Mouse (Mus musculus) forebrain, embryonic 11.5 days (tissue): ENCODE data around the gene Wipi1. TPM values are rescaled to one million over a fixed set of nuclear protein-coding genes. Genes with fewer than 3 reads are reported as not detected.

Source experiments
- ATAC-seq: fragments of 200-750 bp; cut with Nextera tagmentation; replicated peaks from 2 replicates; pipeline ENCODE4 v1.8.0; 2017; ENCODE audit warnings: moderate TSS enrichment; ENCODE audit not compliant: low FRiP score
- DNase-seq: peaks from one replicate; pipeline ENCODE4 v3.0.0-alpha.2; 2017; ENCODE audit warnings: low spot score
- H3K27ac ChIP-seq: fragments of 300-500 bp; sonication (generic); 2 replicates; pipeline ENCODE4 v1.5.1; 2014; ENCODE audit warnings: low read depth, low read length
- H3K27me3 ChIP-seq: fragments of 300-500 bp; sonication (generic); 2 replicates; pipeline ENCODE4 v1.6.1; 2014; ENCODE audit warnings: mild to moderate bottlenecking, low read length, mixed read lengths; ENCODE audit not compliant: control insufficient read depth, insufficient read depth
- H3K36me3 ChIP-seq: fragments of 300-500 bp; sonication (generic); 2 replicates; pipeline ENCODE4 v1.6.1; 2014; ENCODE audit warnings: mild to moderate bottlenecking, low read length, moderate library complexity, mixed read lengths; ENCODE audit not compliant: control insufficient read depth, insufficient read depth
- H3K4me1 ChIP-seq: fragments of 300-500 bp; sonication (generic); replicated peaks from 2 replicates; pipeline ENCODE4 v1.6.1; 2014; ENCODE audit warnings: low read length, mixed read lengths; ENCODE audit not compliant: control insufficient read depth, insufficient read depth
- H3K4me2 ChIP-seq: fragments of 300-500 bp; sonication (generic); 2 replicates; pipeline ENCODE4 v1.6.1; 2014; ENCODE audit warnings: low read depth, mild to moderate bottlenecking, low read length, moderate library complexity, mixed read lengths; ENCODE audit not compliant: severe bottlenecking
- H3K4me3 ChIP-seq: fragments of 300-500 bp; sonication (generic); 2 replicates; pipeline ENCODE4 v1.5.1; 2014; ENCODE audit warnings: low read depth, low read length
- H3K9ac ChIP-seq: fragments of 300-500 bp; sonication (generic); 2 replicates; pipeline ENCODE4 v1.6.1; 2014; ENCODE audit warnings: low read length
- H3K9me3 ChIP-seq: fragments of 300-500 bp; sonication (generic); 2 replicates; pipeline ENCODE4 v1.6.1; 2016; ENCODE audit warnings: low read length, mixed read lengths; ENCODE audit not compliant: control insufficient read depth
- WGBS: fragments of 180-500 bp; shearing (Covaris S2); extraction: QIAGEN DNeasy Blood & Tissue Kit; methylation state at CpG from one replicate; pipeline ENCODE4 v1.1.7; 2014; 5-methylcytosine and 5-hydroxymethylcytosine counted together
- polyA plus RNA-seq: library from polyadenylated mRNA; unstranded; fragments of >200 nt; fragmentation: Nextera tagmentation; extraction: Ambion mirVana; gene quantifications from 2 replicates; pipeline ENCODE4 v1.2.1, GENCODE M21; 2014

Gene Wipi1
- polyA plus RNA-seq, 1 experiment from 2014 or later = 14.7 TPM

DNA sequence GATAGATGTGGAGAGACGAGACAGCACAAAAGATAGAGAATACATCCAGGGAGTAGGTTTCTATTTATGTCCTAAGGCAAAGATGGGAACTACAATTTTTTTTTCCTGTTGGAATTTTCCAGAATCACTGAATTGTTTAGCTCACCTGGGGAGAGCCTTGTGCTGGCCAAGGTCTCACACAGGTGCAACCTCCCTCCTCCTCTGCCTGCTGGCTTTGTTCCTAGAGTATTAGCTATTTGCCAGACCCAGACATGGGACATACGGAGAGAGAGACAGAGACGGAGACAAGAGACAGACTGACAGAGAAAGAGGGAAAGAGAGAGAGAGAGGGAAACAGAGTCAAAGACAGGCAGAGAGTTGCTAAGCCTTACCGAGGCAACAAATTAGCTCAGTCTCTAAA is 86.2 kb downstream of the Wipi1 start:
- Histone ChIP-seq H3K4me2 (no peak overlapping the region), H3K4me1 (no peaks in the 10 kb centered on the region), H3K36me3 (no peaks in the 10 kb centered on the region), H3K27ac (no peak overlapping the region), H3K27me3 (no peaks in the 10 kb centered on the region), H3K9ac (no peak overlapping the region), H3K9me3 (no peaks in the 10 kb centered on the region), H3K4me3 (no peak overlapping the region)
- no peak for ATAC-seq
- WGBS = 90% methylated on average over 4 of the region's 4 CpGs
- no peak for DNase-seq

- Histone ChIP-seq H3K36me3 (no peaks in the 10 kb centered on the region), H3K27ac (no peak overlapping the region), H3K27me3 (no peaks in the 10 kb centered on the region), H3K9ac (no peak overlapping the region), H3K4me2 (no peak overlapping the region), H3K9me3 (no peaks in the 10 kb centered on the region), H3K4me1 (no peaks in the 10 kb centered on the region), H3K4me3 (no peak overlapping the region)
- 88% methylated on average over 5 of the region's 5 CpGs for WGBS
- ATAC-seq = no peak
- no peak for DNase-seq
Measured at GRCm38 (mm10) chr11:109524869-109525268, 86.9 kb downstream of the Wipi1 start.

Other genes with a start within 250 kb of the Wipi1 start
- gene Gna13, start 249.1 kb downstream of the Wipi1 start, polyA plus RNA-seq = 23.2 and 24.2 TPM in 2 replicates
- not detected in 2 replicates for gene 9930022D16Rik, start 198.1 kb downstream of the Wipi1 start, polyA plus RNA-seq
- gene Amz2, start 186.0 kb downstream of the Wipi1 start, polyA plus RNA-seq = 46.6 and 48.2 TPM in 2 replicates
- 2.7 and 3.2 TPM in 2 replicates for gene Arsg, start 138.6 kb downstream of the Wipi1 start, polyA plus RNA-seq
- gene Slc16a6, start 138.4 kb downstream of the Wipi1 start, polyA plus RNA-seq = 4.8 and 6.0 TPM in 2 replicates
- gene Prkar1a, start 37.4 kb upstream of the Wipi1 start, polyA plus RNA-seq = 362 and 367 TPM in 2 replicates
- 2.3 and 3.0 TPM in 2 replicates for gene Fam20a, start 110.3 kb upstream of the Wipi1 start, polyA plus RNA-seq
- gene 1700012B07Rik, start 216.1 kb upstream of the Wipi1 start, polyA plus RNA-seq = not detected in 2 replicates